8 mouse cellular contexts compared by ENCODE assay signal in the genomic region with DNA sequence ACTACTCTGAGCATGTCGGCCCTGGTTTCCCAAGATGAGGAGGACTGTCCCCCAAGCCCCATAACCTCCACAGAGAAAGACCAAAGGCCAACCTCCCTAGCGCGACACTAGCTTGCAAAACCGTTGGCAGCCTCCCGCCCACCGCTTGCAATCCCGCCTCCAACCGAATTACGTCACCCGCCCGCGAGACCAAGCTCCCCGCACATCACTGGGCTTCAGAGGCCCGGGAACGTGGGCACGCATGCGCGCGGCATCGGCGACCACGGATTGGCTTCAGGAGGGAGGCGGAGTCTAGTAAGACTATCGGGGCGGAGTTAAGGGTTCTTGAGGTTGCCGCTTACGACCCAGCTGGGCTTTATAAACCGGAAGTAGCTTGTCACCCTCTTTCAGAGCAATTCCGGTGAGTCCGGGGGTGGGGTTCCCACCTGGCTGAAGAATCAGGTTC. TPM values are rescaled to one million over a fixed set of nuclear protein-coding genes. Genes with fewer than 3 reads are reported as not detected.
A peak's percentile ranks its signal among the peaks of the same experiment; 100 is the strongest.
DNase-seq lines count a peak whose midpoint lies in the region; ATAC-seq lines count a peak whose summit lies in the region.

A gene (minus strand): TSS at position 109 of the 445 bp plus-strand sequence.
A gene (plus strand): TSS at position 314 of the 445 bp plus-strand sequence.

- H3K36me3 ChIP-seq in heart, embryonic 13.5 days, result peaks cover 24% of the 10 kb centered on the region
- H3K36me3 ChIP-seq in liver, embryonic 12.5 days, result peaks cover 23% of the 10 kb centered on the region
- peaks cover 16% of the 10 kb centered on the region; the same call in 1 of the 2 replicates for H3K36me3 ChIP-seq in stomach, embryonic 15.5 days

- peak; percentile 100 for DNase-seq in CD4-positive, CD25-positive, alpha-beta regulatory T cell, adult 2 months (ENCODE audit: low read depth, low spot score)
- peak; percentile 84 for DNase-seq in fat pad, adult 2 months (ENCODE audit: extremely low read depth, low read depth, low spot score)
- DNase-seq in kidney, postnatal 10 days, result peak; percentile 99
- peak; percentile 99 for DNase-seq in natural killer cell, adult 2 months (ENCODE audit: low spot score in 2 of 2)

- no peaks in the 10 kb centered on the region for H3K9me3 ChIP-seq in heart, embryonic 13.5 days
- no peaks in the 10 kb centered on the region for H3K9me3 ChIP-seq in liver, embryonic 12.5 days (replicated peaks)
- no peaks in the 10 kb centered on the region for H3K9me3 ChIP-seq in stomach, embryonic 15.5 days

- peak within 1 kb of the TSS; percentile 94 for H3K4me2 ChIP-seq in heart, embryonic 13.5 days
- peak within 1 kb of the TSS; percentile 88 for H3K4me2 ChIP-seq in liver, embryonic 12.5 days
- H3K4me2 ChIP-seq in stomach, embryonic 15.5 days, result peak within 1 kb of the TSS; percentile 71

- peak; percentile 91 for ATAC-seq in heart, embryonic 13.5 days (ENCODE audit: extremely low read depth, insufficient number of reproducible peaks, low FRiP score, low TSS enrichment)
- ATAC-seq in liver, embryonic 12.5 days, result peak; percentile 90
- ATAC-seq in stomach, embryonic 15.5 days (ENCODE audit: insufficient read depth, low FRiP score, low read depth), result peak; percentile 93

- peak within 1 kb of the TSS; percentile 81 for H3K4me3 ChIP-seq in brown adipose tissue, adult 24 weeks (ENCODE audit: insufficient read depth, low read depth, low read length)
- H3K4me3 ChIP-seq in heart, embryonic 13.5 days, result peak within 1 kb of the TSS; percentile 65
- peak within 1 kb of the TSS; percentile 77 for H3K4me3 ChIP-seq in liver, embryonic 12.5 days
- peak within 1 kb of the TSS; percentile 63 for H3K4me3 ChIP-seq in stomach, embryonic 15.5 days (replicated peaks)

- peaks cover 13% of the 10 kb centered on the region for H3K4me1 ChIP-seq in brown adipose tissue, adult 24 weeks (ENCODE audit: control insufficient read depth, insufficient read depth, insufficient read length, low read length)
- H3K4me1 ChIP-seq in heart, embryonic 13.5 days, result peaks cover 47% of the 10 kb centered on the region
- peaks cover 56% of the 10 kb centered on the region for H3K4me1 ChIP-seq in liver, embryonic 12.5 days
- peaks cover 35% of the 10 kb centered on the region for H3K4me1 ChIP-seq in stomach, embryonic 15.5 days

- H3K27me3 ChIP-seq in heart, embryonic 13.5 days (replicated peaks), result peaks cover 23% of the 10 kb centered on the region
- peaks cover 24% of the 10 kb centered on the region for H3K27me3 ChIP-seq in liver, embryonic 12.5 days (replicated peaks)
- H3K27me3 ChIP-seq in stomach, embryonic 15.5 days (replicated peaks), result 0 out of 2 replicates have a peak, but pooled peaks cover 3% of the 10 kb centered on the region

- H3K9ac ChIP-seq in heart, embryonic 13.5 days, result peak within 1 kb of the TSS; percentile 95
- H3K9ac ChIP-seq in liver, embryonic 12.5 days, result peak within 1 kb of the TSS; percentile 92
- H3K9ac ChIP-seq in stomach, embryonic 15.5 days, result peak within 1 kb of the TSS; percentile 71; the same call in 1 of the 2 replicates

- under 1% methylated on average over 30 of the region's 30 CpGs for WGBS in heart, embryonic 13.5 days
- WGBS in liver, embryonic 12.5 days (ENCODE audit: insufficient replicate concordance), result under 1% methylated on average over 30 of the region's 30 CpGs
- WGBS in stomach, embryonic 15.5 days, result under 1% methylated on average over 30 of the region's 30 CpGs

- H3K27ac ChIP-seq in brown adipose tissue, adult 24 weeks (replicated peaks; ENCODE audit: low read depth, low read length), result peak within 1 kb of the TSS; percentile 64
- peak within 1 kb of the TSS; percentile 83 for H3K27ac ChIP-seq in heart, embryonic 13.5 days (replicated peaks)
- peak within 1 kb of the TSS; percentile 87 for H3K27ac ChIP-seq in liver, embryonic 12.5 days
- H3K27ac ChIP-seq in stomach, embryonic 15.5 days, result peak within 1 kb of the TSS; percentile 81

RNA-seq across cellular contexts. Expression of the first gene that starts in this region (rescaled TPM):
- 4.5 and 5.6 TPM in 2 replicates for polyA plus RNA-seq in brown adipose tissue, adult 24 weeks (2012; ENCODE audit: insufficient read depth, insufficient read length, missing spikeins)
- 13.7 and 15.3 TPM in 2 replicates for polyA plus RNA-seq in heart, embryonic 13.5 days (2015; fragmentation: Nextera tagmentation; extraction: Ambion mirVana)
- polyA plus RNA-seq in liver, embryonic 12.5 days (2016; fragmentation: Nextera tagmentation; extraction: Ambion mirVana), result 13.1 and 13.9 TPM in 2 replicates
- polyA plus RNA-seq in stomach, embryonic 15.5 days (2015; fragmentation: Nextera tagmentation; extraction: Ambion mirVana), result 18.6 and 19.5 TPM in 2 replicates

RNA-seq across cellular contexts. Expression of the second gene that starts in this region (rescaled TPM):
- 93.3 and 94.0 TPM in 2 replicates for polyA plus RNA-seq in brown adipose tissue, adult 24 weeks (2012; ENCODE audit: insufficient read depth, insufficient read length, missing spikeins)
- 173 and 201 TPM in 2 replicates for polyA plus RNA-seq in heart, embryonic 13.5 days (2015; fragmentation: Nextera tagmentation; extraction: Ambion mirVana)
- polyA plus RNA-seq in liver, embryonic 12.5 days (2016; fragmentation: Nextera tagmentation; extraction: Ambion mirVana), result 90.4 and 90.9 TPM in 2 replicates
- 146 and 157 TPM in 2 replicates for polyA plus RNA-seq in stomach, embryonic 15.5 days (2015; fragmentation: Nextera tagmentation; extraction: Ambion mirVana)

Comparison
In these comparisons a context has a peak if more than half of its experiments do, and no peak if none do; other contexts are left out.
1. Peak in every context shown above with its lines: DNase-seq, ATAC-seq, H3K4me3 ChIP-seq and H3K27ac ChIP-seq.